Mouse (Mus musculus) hindbrain, embryonic 14.5 days (tissue): ENCODE data around the gene Rcc2. TPM values are rescaled to one million over a fixed set of nuclear protein-coding genes. Genes with fewer than 3 reads are reported as not detected.

Experiments used
- ATAC-seq: fragments of 200-750 bp; cut with Nextera tagmentation; 2 replicates; pipeline ENCODE4 v1.8.0; 2017; ENCODE audit warnings: moderate number of reproducible peaks, mild to moderate bottlenecking, moderate TSS enrichment, moderate library complexity; ENCODE audit not compliant: low FRiP score
- DNase-seq: peaks from one replicate; pipeline ENCODE4 v3.0.0-alpha.2; 2015; ENCODE audit warnings: low spot score
- H3K27ac ChIP-seq: fragments of 300-500 bp; sonication (generic); 2 replicates; pipeline ENCODE4 v1.5.1; 2014; ENCODE audit warnings: mild to moderate bottlenecking, moderate library complexity
- H3K27me3 ChIP-seq: fragments of 300-500 bp; sonication (generic); 2 replicates; pipeline ENCODE4 v1.6.1; 2014; ENCODE audit warnings: mild to moderate bottlenecking, low read length, mixed read lengths; ENCODE audit not compliant: control insufficient read depth, insufficient read depth
- H3K36me3 ChIP-seq: fragments of 300-500 bp; sonication (generic); replicated peaks from 2 replicates; pipeline ENCODE4 v1.6.1; 2014; ENCODE audit not compliant: control insufficient read depth, insufficient read depth
- H3K4me1 ChIP-seq: fragments of 300-500 bp; sonication (generic); replicated peaks from 2 replicates; pipeline ENCODE4 v1.6.1; 2014; ENCODE audit warnings: antibody characterized with exemption, low read length, mixed read lengths; ENCODE audit not compliant: control insufficient read depth, insufficient read depth
- H3K4me2 ChIP-seq: fragments of 300-500 bp; sonication (generic); replicated peaks from 2 replicates; pipeline ENCODE4 v1.6.1; 2014; ENCODE audit warnings: mild to moderate bottlenecking, moderate library complexity
- H3K4me3 ChIP-seq: fragments of 300-500 bp; sonication (generic); replicated peaks from 2 replicates; pipeline ENCODE4 v1.5.1; 2014; ENCODE audit warnings: mild to moderate bottlenecking, low read length
- H3K9ac ChIP-seq: fragments of 300-500 bp; sonication (generic); 2 replicates; pipeline ENCODE4 v1.6.1; 2014
- H3K9me3 ChIP-seq: fragments of 300-500 bp; sonication (generic); 2 replicates; pipeline ENCODE4 v1.6.1; 2016; ENCODE audit warnings: low read length; ENCODE audit not compliant: control insufficient read depth
- WGBS: fragments of 180-500 bp; shearing (Covaris S2); extraction: QIAGEN DNeasy Blood & Tissue Kit; methylation state at CpG from one replicate; pipeline ENCODE4 v1.1.7; 2014; 5-methylcytosine and 5-hydroxymethylcytosine counted together
- polyA plus RNA-seq: library from polyadenylated mRNA; unstranded; fragments of >200 nt; fragmentation: Nextera tagmentation; extraction: Ambion mirVana; gene quantifications from 2 replicates; pipeline ENCODE4 v1.2.1, GENCODE M21; 2014

Rcc2 gene
- polyA plus RNA-seq, 1 experiment from 2014 or later = 13.8 TPM

GRCm38 (mm10) chr4:140707615-140708014, 7.3 kb downstream of the Rcc2 start:
- H3K4me3 ChIP-seq = no peak overlapping the region
- WGBS = 86% methylated on average over 4 of the region's 4 CpGs
- no peaks in the 10 kb centered on the region for H3K27me3 ChIP-seq
- no peak overlapping the region for H3K4me2 ChIP-seq
- DNase-seq (no peak), ATAC-seq (no peak)
- no peaks in the 10 kb centered on the region for H3K9me3 ChIP-seq
- peaks cover 62% of the 10 kb centered on the region for H3K36me3 ChIP-seq
- H3K27ac ChIP-seq = no peak overlapping the region
- peaks cover 20% of the 10 kb centered on the region for H3K4me1 ChIP-seq
- no peak overlapping the region for H3K9ac ChIP-seq

GRCm38 (mm10) chr4:140708297-140708927, 8.1 kb downstream of the Rcc2 start:
- Histone ChIP-seq H3K4me3 (no peak overlapping the region), H3K27ac (no peak overlapping the region), H3K4me1 (peaks cover 20% of the 10 kb centered on the region), H3K9me3 (no peaks in the 10 kb centered on the region), H3K36me3 (peaks cover 70% of the 10 kb centered on the region), H3K4me2 (no peak overlapping the region), H3K9ac (no peak overlapping the region), H3K27me3 (no peaks in the 10 kb centered on the region)
- no peak for DNase-seq
- 88% methylated on average over 18 of the region's 18 CpGs for WGBS
- ATAC-seq = no peak

GRCm38 (mm10) chr4:140709111-140709510, 8.8 kb downstream of the Rcc2 start:
- DNase-seq (no peak), ATAC-seq (no peak)
- H3K4me3 ChIP-seq = no peak overlapping the region
- H3K9me3 ChIP-seq = no peaks in the 10 kb centered on the region
- H3K27me3 ChIP-seq = no peaks in the 10 kb centered on the region
- H3K9ac ChIP-seq = no peak overlapping the region
- peaks cover 75% of the 10 kb centered on the region for H3K36me3 ChIP-seq
- 72% methylated on average over 7 of the region's 7 CpGs for whole genome bisulfite sequencing
- no peak overlapping the region for H3K27ac ChIP-seq
- peaks cover 18% of the 10 kb centered on the region for H3K4me1 ChIP-seq
- no peak overlapping the region for H3K4me2 ChIP-seq

GRCm38 (mm10) chr4:140709617-140710016, 9.3 kb downstream of the Rcc2 start:
- H3K4me1 ChIP-seq = peaks cover 18% of the 10 kb centered on the region
- H3K36me3 ChIP-seq = peaks cover 80% of the 10 kb centered on the region
- no peak overlapping the region for H3K4me2 ChIP-seq
- ATAC-seq (no peak), DNase-seq (no peak)
- H3K9ac ChIP-seq = no peak overlapping the region
- H3K27me3 ChIP-seq = no peaks in the 10 kb centered on the region
- 88% methylated on average over 10 of the region's 10 CpGs for WGBS
- H3K4me3 ChIP-seq = no peak overlapping the region
- no peaks in the 10 kb centered on the region for H3K9me3 ChIP-seq
- no peak overlapping the region for H3K27ac ChIP-seq

GRCm38 (mm10) chr4:140710781-140711180, 10.4 kb downstream of the Rcc2 start:
- Histone ChIP-seq H3K9ac (no peak overlapping the region), H3K9me3 (no peaks in the 10 kb centered on the region), H3K4me2 (no peak overlapping the region), H3K27me3 (no peaks in the 10 kb centered on the region), H3K4me3 (no peak overlapping the region), H3K36me3 (peaks cover 84% of the 10 kb centered on the region), H3K27ac (no peak overlapping the region), H3K4me1 (peaks cover 15% of the 10 kb centered on the region)
- 79% methylated on average over 10 of the region's 10 CpGs for WGBS
- ATAC-seq = no peak
- no peak for DNase-seq

- Histone ChIP-seq H3K27ac (no peak overlapping the region), H3K27me3 (no peaks in the 10 kb centered on the region), H3K9ac (no peak overlapping the region), H3K4me3 (no peak overlapping the region), H3K4me1 (peaks cover 15% of the 10 kb centered on the region), H3K9me3 (no peaks in the 10 kb centered on the region), H3K4me2 (no peak overlapping the region), H3K36me3 (peaks cover 85% of the 10 kb centered on the region)
- 60% methylated on average over 5 of the region's 5 CpGs for WGBS
- DNase-seq = no peak
- no peak for ATAC-seq
Measured at GRCm38 (mm10) chr4:140711360-140711759, 11.0 kb downstream of the Rcc2 start.

GRCm38 (mm10) chr4:140713480-140714365, 13.4 kb downstream of the Rcc2 start:
- DNase-seq = peak; percentile 93
- Histone ChIP-seq H3K27me3 (no peaks in the 10 kb centered on the region), H3K4me2 (no peak overlapping the region), H3K4me1 (peaks cover 15% of the 10 kb centered on the region), H3K27ac (peak overlapping the region; percentile 66), H3K9me3 (no peaks in the 10 kb centered on the region), H3K4me3 (no peak overlapping the region), H3K36me3 (peaks cover 98% of the 10 kb centered on the region), H3K9ac (peak overlapping the region; percentile 24; the same call in 1 of the 2 replicates)
- peak; percentile 91 for ATAC-seq
- 25% methylated on average over 29 of the region's 29 CpGs for WGBS

GRCm38 (mm10) chr4:140714586-140714985, 14.2 kb downstream of the Rcc2 start:
- peaks cover 98% of the 10 kb centered on the region for H3K36me3 ChIP-seq
- 81% methylated on average over 5 of the region's 5 CpGs for WGBS
- no peak for DNase-seq

GRCm38 (mm10) chr4:140716994-140717393, 16.7 kb downstream of the Rcc2 start:
- Histone ChIP-seq H3K27me3 (no peaks in the 10 kb centered on the region), H3K9me3 (no peaks in the 10 kb centered on the region), H3K36me3 (peaks cover 98% of the 10 kb centered on the region), H3K9ac (no peak overlapping the region), H3K4me2 (no peak overlapping the region), H3K4me1 (peaks cover 15% of the 10 kb centered on the region), H3K4me3 (no peak overlapping the region), H3K27ac (no peak overlapping the region)
- ATAC-seq (no peak), DNase-seq (no peak)
- WGBS = 93% methylated on average over 11 of the region's 11 CpGs

More at GRCm38 (mm10) chr4:140714586-140714985, 14.2 kb downstream of the Rcc2 start:
- ATAC-seq = no peak; the same call in 1 of the 2 replicates
- Histone ChIP-seq H3K9ac (no peak overlapping the region), H3K27me3 (no peaks in the 10 kb centered on the region), H3K4me3 (no peak overlapping the region), H3K4me2 (no peak overlapping the region), H3K27ac (peak overlapping the region; percentile 66), H3K9me3 (no peaks in the 10 kb centered on the region), H3K4me1 (peaks cover 15% of the 10 kb centered on the region)
